9 mouse cellular contexts compared by ENCODE assay signal in the genomic region with DNA sequence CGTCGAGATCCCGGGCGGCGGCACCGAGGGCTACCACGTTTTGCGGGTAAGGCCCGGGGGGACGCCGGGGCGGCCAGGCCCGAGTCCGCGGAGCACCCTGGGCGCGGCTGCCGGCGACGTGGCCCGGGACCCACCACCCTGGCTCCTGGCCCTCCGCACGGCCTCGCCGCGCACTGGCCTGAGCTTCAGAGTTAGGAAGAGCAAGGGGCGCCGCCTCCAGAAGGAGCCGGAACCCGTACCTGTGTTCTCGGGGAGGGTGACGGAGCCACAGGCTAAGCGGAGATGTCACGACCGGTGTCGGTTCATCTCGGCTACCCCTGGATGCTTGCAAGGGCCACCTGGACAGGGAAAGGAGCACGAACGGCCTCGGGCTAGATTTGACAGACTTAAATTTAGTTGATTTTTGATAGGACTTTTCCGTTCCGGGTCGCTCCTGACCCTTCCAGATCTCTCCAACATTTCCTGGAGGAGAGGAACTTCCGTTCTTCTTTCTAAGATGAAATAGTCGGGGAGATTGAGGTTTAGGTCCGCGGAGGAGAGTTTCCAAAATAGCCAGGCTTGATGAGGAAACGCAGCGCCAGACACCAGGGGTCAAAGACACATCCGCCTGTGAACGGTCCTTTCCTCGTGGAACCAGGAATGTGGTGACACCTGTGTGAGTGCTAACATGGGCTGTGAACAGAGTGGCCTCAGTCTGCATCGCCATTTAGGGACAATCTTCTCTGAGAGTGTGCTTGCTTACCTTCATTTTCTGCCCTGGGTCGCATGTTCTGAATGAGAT. TPM values are rescaled to one million over a fixed set of nuclear protein-coding genes. Genes with fewer than 3 reads are reported as not detected.
DNase-seq lines count a peak whose midpoint lies in the region; ATAC-seq lines count a peak whose summit lies in the region.
"Had no signal": no experiment of that assay in that cellular context is flagged by ENCODE, and none has a peak within 500 bp of the region (broad histone marks: within the 10 kb centered on the region; RNA-seq: fewer than 3 reads in every experiment).

Gene Gm26558 (minus strand): TSS at position 394 of the 781 bp plus-strand sequence.

- DNase-seq in lung, adult 18-20 months: peak; percentile 12 to 30
- DNase-seq in lung, postnatal 4 days: no peak
- DNase-seq in ZHBTc4 (ENCODE audit: low read depth, low spot score): peak; percentile 35
- no peak for DNase-seq in layer of hippocampus, postnatal 10 days (ENCODE audit: low spot score in 2 of 2)

- H3K4me1 ChIP-seq in embryonic facial prominence, embryonic 12.5 days: peaks cover 16% of the 10 kb centered on the region
- H3K4me1 ChIP-seq in hindbrain, embryonic 16.5 days (ENCODE audit: control insufficient read depth, insufficient read depth, low read depth, low read length): peaks cover 11% of the 10 kb centered on the region
- peaks cover 15% of the 10 kb centered on the region for H3K4me1 ChIP-seq in lung, embryonic 16.5 days (replicated peaks; ENCODE audit: control insufficient read depth, insufficient read depth, low read length)
- H3K4me1 ChIP-seq in stomach, embryonic 16.5 days (ENCODE audit: control insufficient read depth, insufficient read depth, low read length): peaks cover 21% of the 10 kb centered on the region

- ATAC-seq in embryonic facial prominence, embryonic 12.5 days (ENCODE audit: insufficient number of reproducible peaks, insufficient read depth, low FRiP score, low TSS enrichment): peak; percentile 85
- no peak; the same call in 1 of the 2 replicates for ATAC-seq in hindbrain, embryonic 16.5 days
- peak; percentile 78 for ATAC-seq in lung, embryonic 16.5 days (ENCODE audit: low read depth)
- ATAC-seq in stomach, embryonic 16.5 days (ENCODE audit: insufficient read depth, low FRiP score): peak; percentile 80

- peak within 1 kb of the TSS; percentile 93 for H3K4me3 ChIP-seq in embryonic facial prominence, embryonic 12.5 days
- H3K4me3 ChIP-seq in hindbrain, embryonic 16.5 days (ENCODE audit: low read length): peak within 1 kb of the TSS; percentile 97
- peak within 1 kb of the TSS; percentile 99 for H3K4me3 ChIP-seq in lung, embryonic 16.5 days (ENCODE audit: low read length)
- H3K4me3 ChIP-seq in stomach, embryonic 16.5 days (replicated peaks; ENCODE audit: low read length): peak within 1 kb of the TSS; percentile 98

- H3K27ac ChIP-seq in embryonic facial prominence, embryonic 12.5 days: peak within 1 kb of the TSS; percentile 84
- H3K27ac ChIP-seq in hindbrain, embryonic 16.5 days (ENCODE audit: low read depth, low read length): peak within 1 kb of the TSS; percentile 89
- H3K27ac ChIP-seq in lung, embryonic 16.5 days (ENCODE audit: low read length): peak within 1 kb of the TSS; percentile 93
- H3K27ac ChIP-seq in stomach, embryonic 16.5 days (ENCODE audit: low read length): peak within 1 kb of the TSS; percentile 84

- H3K4me2 ChIP-seq in embryonic facial prominence, embryonic 12.5 days (replicated peaks): peak within 1 kb of the TSS; percentile 83
- peak within 1 kb of the TSS; percentile 80 for H3K4me2 ChIP-seq in hindbrain, embryonic 16.5 days (ENCODE audit: low read length)
- peak within 1 kb of the TSS; percentile 81 for H3K4me2 ChIP-seq in lung, embryonic 16.5 days (ENCODE audit: low read depth, low read length)
- H3K4me2 ChIP-seq in stomach, embryonic 16.5 days (ENCODE audit: low read depth, low read length): peak within 1 kb of the TSS; percentile 91

- peak within 1 kb of the TSS; percentile 93 for H3K9ac ChIP-seq in embryonic facial prominence, embryonic 12.5 days
- peak within 1 kb of the TSS; percentile 98 for H3K9ac ChIP-seq in hindbrain, embryonic 16.5 days (ENCODE audit: low read depth, low read length)
- H3K9ac ChIP-seq in lung, embryonic 16.5 days (ENCODE audit: low read length): peak within 1 kb of the TSS; percentile 99
- H3K9ac ChIP-seq in stomach, embryonic 16.5 days (ENCODE audit: low read length): peak within 1 kb of the TSS; percentile 83

- no peaks in the 10 kb centered on the region for H3K36me3 ChIP-seq in embryonic facial prominence, embryonic 12.5 days
- no peaks in the 10 kb centered on the region for H3K36me3 ChIP-seq in hindbrain, embryonic 16.5 days (ENCODE audit: control insufficient read depth, insufficient read depth, low read length)
- H3K36me3 ChIP-seq in lung, embryonic 16.5 days (ENCODE audit: control insufficient read depth, insufficient read depth, low read length): peaks cover 5% of the 10 kb centered on the region; the same call in 1 of the 2 replicates
- 0 out of 2 replicates have a peak, but pooled peaks cover 4% of the 10 kb centered on the region for H3K36me3 ChIP-seq in stomach, embryonic 16.5 days (ENCODE audit: control insufficient read depth, insufficient read depth, low read length)

- WGBS in embryonic facial prominence, embryonic 12.5 days: under 1% methylated on average over 52 of the region's 54 CpGs
- under 1% methylated on average over 31 of the region's 54 CpGs for WGBS in hindbrain, embryonic 16.5 days
- WGBS in lung, embryonic 16.5 days: under 1% methylated on average over 41 of the region's 54 CpGs
- WGBS in stomach, embryonic 16.5 days: under 1% methylated on average over 51 of the region's 54 CpGs

- no peaks in the 10 kb centered on the region for H3K27me3 ChIP-seq in embryonic facial prominence, embryonic 12.5 days
- H3K27me3 ChIP-seq in hindbrain, embryonic 16.5 days (replicated peaks; ENCODE audit: control insufficient read depth, insufficient read depth, low read length): no peaks in the 10 kb centered on the region
- H3K27me3 ChIP-seq in lung, embryonic 16.5 days (ENCODE audit: control insufficient read depth, insufficient read depth, low read depth, low read length): no peaks in the 10 kb centered on the region
- no peaks in the 10 kb centered on the region for H3K27me3 ChIP-seq in stomach, embryonic 16.5 days (ENCODE audit: control insufficient read depth, insufficient read depth, low read length)

- H3K9me3 ChIP-seq in embryonic facial prominence, embryonic 12.5 days: no peaks in the 10 kb centered on the region
- H3K9me3 ChIP-seq in hindbrain, embryonic 16.5 days (ENCODE audit: control insufficient read depth, low read length): no peaks in the 10 kb centered on the region
- H3K9me3 ChIP-seq in lung, embryonic 16.5 days (ENCODE audit: control insufficient read depth, low read length): no peaks in the 10 kb centered on the region
- H3K9me3 ChIP-seq in stomach, embryonic 16.5 days (replicated peaks; ENCODE audit: control insufficient read depth, low read length): no peaks in the 10 kb centered on the region

RNA-seq across cellular contexts. Expression of gene Gm26558, which starts in this region (rescaled TPM):
- polyA plus RNA-seq in embryonic facial prominence, embryonic 12.5 days (2016; fragmentation: Nextera tagmentation; extraction: Ambion mirVana): 6.2 and 6.5 TPM in 2 replicates
- 3.3 TPM in 2 replicates for polyA plus RNA-seq in hindbrain, embryonic 16.5 days (2015; fragmentation: Nextera tagmentation; extraction: Ambion mirVana)
- 3.3 TPM in 2 replicates for polyA plus RNA-seq in lung, embryonic 16.5 days (2015; fragmentation: Nextera tagmentation; extraction: Ambion mirVana)
- polyA plus RNA-seq in stomach, embryonic 16.5 days (2015; fragmentation: Nextera tagmentation; extraction: Ambion mirVana): 3.1 and 4.7 TPM in 2 replicates
- total RNA-seq in layer of hippocampus, postnatal 10 days (2021): under 1 TPM; 0.80 to 0.87 TPM
- total RNA-seq: heart, adult 18-20 months had no signal

Comparison
In these comparisons a context has a peak if more than half of its experiments do, and no peak if none do; other contexts are left out.
1. DNase-seq: peak in lung, adult 18-20 months (2 of 2) and ZHBTc4 (single experiment); none in lung, postnatal 4 days (0 of 2) and layer of hippocampus, postnatal 10 days (0 of 2).
2. Peak in every context shown above with its lines, with median percentiles within 50 percentile points of each other: H3K27ac ChIP-seq, H3K4me2 ChIP-seq, H3K4me3 ChIP-seq and H3K9ac ChIP-seq.